Mouse (Mus musculus): ENCODE results near the gene Pramef12. TPM values are rescaled to one million over a fixed set of nuclear protein-coding genes. Genes with fewer than 3 reads are reported as not detected.

Gene Pramef12
- total RNA-seq, 1 experiment from 2014 or later = not detected

Other genes with a start within 250 kb of the Pramef12 start
- not detected in 2 replicates for gene Oog3, start 245.8 kb downstream of the Pramef12 start, total RNA-seq (2017)
- gene Oog2, start 217.7 kb downstream of the Pramef12 start, total RNA-seq (2017) = not detected in 2 replicates
- gene C87977, start 195.1 kb downstream of the Pramef12 start, total RNA-seq (2017) = not detected in 2 replicates
- not detected in 2 replicates for gene Pramel5, start 128.0 kb downstream of the Pramef12 start, total RNA-seq (2017)
- 0.35 TPM in 1 of 2 replicates, not detected in the other for gene Gm13128, start 78.2 kb downstream of the Pramef12 start, total RNA-seq (2017)
- gene Gm13119, start 50.5 kb downstream of the Pramef12 start, total RNA-seq (2017) = not detected in 2 replicates
- not detected in 2 replicates for gene Pramef20, start 30.5 kb downstream of the Pramef12 start, total RNA-seq (2017)
- not detected in 2 replicates for gene 1700012P22Rik, start 30.3 kb upstream of the Pramef12 start, total RNA-seq (2017)
- not detected in 2 replicates for gene Gm9944, start 44.9 kb upstream of the Pramef12 start, total RNA-seq (2017)
- gene Aadacl3, start 55.3 kb upstream of the Pramef12 start, total RNA-seq (2017) = not detected in 2 replicates
- gene 9430007A20Rik, start 111.4 kb upstream of the Pramef12 start, total RNA-seq (2017) = not detected in 2 replicates
- gene Gm13124, start 156.7 kb upstream of the Pramef12 start, total RNA-seq (2017) = not detected in 2 replicates
- gene Aadacl4, start 205.2 kb upstream of the Pramef12 start, total RNA-seq (2017) = not detected in 2 replicates

Measured in neutrophil, adult 5-6 weeks (primary cell).